Mouse (Mus musculus) stomach, embryonic 14.5 days (tissue): ENCODE data around the gene Rtl5. TPM values are rescaled to one million over a fixed set of nuclear protein-coding genes. Genes with fewer than 3 reads are reported as not detected.
A peak's percentile ranks its signal among the peaks of the same experiment; 100 is the strongest.

ENCODE experiments used
- ATAC-seq: fragments of 200-750 bp; cut with Nextera tagmentation; 2 replicates; pipeline ENCODE4 v1.8.0; 2017; ENCODE audit warnings: low read depth, moderate TSS enrichment; ENCODE audit not compliant: insufficient number of reproducible peaks, insufficient read depth, low FRiP score
- H3K27ac ChIP-seq: fragments of 300-500 bp; sonication (generic); 2 replicates; pipeline ENCODE4 v1.5.1; 2014; ENCODE audit warnings: mild to moderate bottlenecking, low read length, moderate library complexity, mixed read lengths
- H3K27me3 ChIP-seq: fragments of 300-500 bp; sonication (generic); 2 replicates; pipeline ENCODE4 v1.6.1; 2014; ENCODE audit warnings: low read length, control low read depth, mixed read lengths; ENCODE audit not compliant: control insufficient read depth, insufficient read depth
- H3K36me3 ChIP-seq: fragments of 300-500 bp; sonication (generic); 2 replicates; pipeline ENCODE4 v1.6.1; 2014; ENCODE audit warnings: mild to moderate bottlenecking, control low read depth, low read length, moderate library complexity, mixed read lengths; ENCODE audit not compliant: control insufficient read depth, insufficient read depth
- H3K4me1 ChIP-seq: fragments of 300-500 bp; sonication (generic); 2 replicates; pipeline ENCODE4 v1.6.1; 2014; ENCODE audit warnings: low read length, control low read depth, mixed read lengths; ENCODE audit not compliant: control insufficient read depth, insufficient read depth
- H3K4me2 ChIP-seq: fragments of 300-500 bp; sonication (generic); replicated peaks from 2 replicates; pipeline ENCODE4 v1.6.1; 2014; ENCODE audit warnings: low read depth, low read length, control low read depth
- H3K4me3 ChIP-seq: fragments of 300-500 bp; sonication (generic); 2 replicates; pipeline ENCODE4 v1.5.1; 2014; ENCODE audit warnings: low read depth, low read length, control low read depth
- H3K9ac ChIP-seq: fragments of 300-500 bp; sonication (generic); replicated peaks from 2 replicates; pipeline ENCODE4 v1.6.1; 2014; ENCODE audit warnings: low read depth, mild to moderate bottlenecking, control low read depth, low read length, moderate library complexity, mixed read lengths
- H3K9me3 ChIP-seq: fragments of 300-500 bp; sonication (generic); 2 replicates; pipeline ENCODE4 v1.6.1; 2016; ENCODE audit warnings: low read depth, low read length, control low read depth; ENCODE audit not compliant: control insufficient read depth
- WGBS: fragments of 180-500 bp; shearing (Covaris S2); extraction: QIAGEN DNeasy Blood & Tissue Kit; methylation state at CpG from one replicate; pipeline ENCODE4 v1.1.7; 2014; 5-methylcytosine and 5-hydroxymethylcytosine counted together
- polyA plus RNA-seq: library from polyadenylated mRNA; unstranded; fragments of >200 nt; fragmentation: Nextera tagmentation; extraction: Ambion mirVana; gene quantifications from 2 replicates; pipeline ENCODE4 v1.2.1, GENCODE M21; 2014

Gene Rtl5
- polyA plus RNA-seq, 1 experiment from 2014 or later, result 1.6 TPM

DNA sequence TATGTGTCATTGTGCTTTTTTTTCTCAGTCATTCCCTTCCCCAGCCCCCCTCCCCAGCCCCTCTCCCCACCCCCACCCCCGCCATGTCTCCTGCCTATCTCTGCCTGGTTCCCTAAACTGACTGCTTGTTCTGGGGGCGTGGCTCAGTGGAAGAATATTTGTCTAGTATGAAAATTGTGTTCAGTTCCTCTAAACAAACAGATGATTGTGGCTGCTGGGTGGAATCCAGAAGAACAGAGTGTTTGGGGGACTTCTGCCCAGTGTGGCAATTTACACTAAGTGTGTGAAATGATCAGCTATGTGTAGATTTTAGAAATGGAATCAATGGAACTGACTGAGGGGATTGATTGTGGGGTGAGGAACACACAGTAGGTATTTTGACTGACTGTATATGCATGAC, 37.5 kb downstream of the Rtl5 start:
- WGBS, result 80% methylated on average over 2 of the region's 2 CpGs
- no peaks in the 10 kb centered on the region for H3K36me3 ChIP-seq

DNA sequence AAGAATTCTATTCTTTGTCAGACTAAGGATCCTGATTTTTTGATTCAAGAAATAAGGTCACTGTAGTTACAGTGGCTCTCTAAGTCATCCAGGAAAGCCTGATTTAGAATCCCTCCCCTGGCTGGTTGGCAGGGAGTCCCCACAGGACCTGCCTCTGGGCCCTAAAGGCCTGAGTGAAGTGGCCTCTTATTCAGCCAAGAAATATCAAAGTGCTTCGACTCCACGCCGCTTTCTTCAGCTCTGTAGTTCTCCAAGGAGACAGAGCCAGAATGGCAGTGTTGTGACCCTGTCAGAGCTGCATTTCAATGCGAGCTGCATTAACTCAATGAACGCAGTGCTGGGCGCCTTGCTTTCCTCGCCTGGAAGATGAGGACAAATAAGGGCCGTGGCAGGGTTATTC, 38.7 kb downstream of the Rtl5 start:
- H3K4me1 ChIP-seq, result no peaks in the 10 kb centered on the region
- no peak overlapping the region for H3K27ac ChIP-seq
- no peak for ATAC-seq
- H3K9me3 ChIP-seq, result no peaks in the 10 kb centered on the region
- no peak overlapping the region for H3K9ac ChIP-seq
- H3K36me3 ChIP-seq, result no peaks in the 10 kb centered on the region
- 77% methylated on average over 8 of the region's 8 CpGs for WGBS
- H3K4me3 ChIP-seq, result no peak overlapping the region
- H3K4me2 ChIP-seq, result no peak overlapping the region
- H3K27me3 ChIP-seq, result no peaks in the 10 kb centered on the region

More for the DNA sequence above, 37.5 kb downstream of the Rtl5 start:
- no peaks in the 10 kb centered on the region for H3K9me3 ChIP-seq
- no peak overlapping the region for H3K4me2 ChIP-seq
- H3K4me3 ChIP-seq, result no peak overlapping the region
- H3K27me3 ChIP-seq, result no peaks in the 10 kb centered on the region
- H3K27ac ChIP-seq, result no peak overlapping the region
- ATAC-seq, result no peak
- no peaks in the 10 kb centered on the region for H3K4me1 ChIP-seq
- H3K9ac ChIP-seq, result no peak overlapping the region

DNA sequence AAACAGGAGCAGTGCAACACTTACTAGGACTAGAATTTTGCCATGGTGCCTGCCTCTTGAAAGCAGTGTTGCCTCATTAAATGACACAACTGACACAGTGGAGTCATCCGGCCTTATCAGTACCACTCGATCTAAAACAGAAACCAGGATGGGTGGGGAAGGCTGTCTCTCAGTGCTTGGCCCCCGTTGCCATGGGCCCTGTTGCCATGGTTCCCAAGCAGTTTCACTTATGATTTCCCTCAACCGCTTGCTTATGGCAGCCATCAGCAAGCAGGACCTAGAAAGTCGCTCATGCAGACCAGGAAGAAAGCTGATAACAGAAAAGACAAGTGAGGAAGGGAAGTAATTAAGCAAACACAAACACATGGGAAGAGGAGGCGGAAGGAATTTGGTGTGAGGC, 39.3 kb downstream of the Rtl5 start:
- Histone ChIP-seq H3K27ac (no peak overlapping the region), H3K4me2 (no peak overlapping the region), H3K4me1 (no peaks in the 10 kb centered on the region), H3K9ac (no peak overlapping the region), H3K27me3 (no peaks in the 10 kb centered on the region), H3K9me3 (no peaks in the 10 kb centered on the region), H3K4me3 (no peak overlapping the region), H3K36me3 (no peaks in the 10 kb centered on the region)
- ATAC-seq, result no peak
- 51% methylated on average over 6 of the region's 6 CpGs for WGBS

GRCm38 (mm10) chrX:102024976-102025375, 46.1 kb downstream of the Rtl5 start:
- H3K27ac ChIP-seq, result no peak overlapping the region
- 47% methylated on average over 3 of the region's 3 CpGs for WGBS
- H3K4me2 ChIP-seq, result no peak overlapping the region
- no peaks in the 10 kb centered on the region for H3K27me3 ChIP-seq
- H3K9me3 ChIP-seq, result no peaks in the 10 kb centered on the region
- ATAC-seq, result no peak
- no peak overlapping the region for H3K4me3 ChIP-seq
- H3K9ac ChIP-seq, result no peak overlapping the region
- no peaks in the 10 kb centered on the region for H3K4me1 ChIP-seq
- H3K36me3 ChIP-seq, result no peaks in the 10 kb centered on the region

- Histone ChIP-seq H3K4me3 (no peak overlapping the region), H3K27me3 (no peaks in the 10 kb centered on the region), H3K4me1 (no peaks in the 10 kb centered on the region), H3K36me3 (no peaks in the 10 kb centered on the region), H3K9ac (no peak overlapping the region), H3K9me3 (no peaks in the 10 kb centered on the region), H3K4me2 (no peak overlapping the region), H3K27ac (peak overlapping the region; percentile 48; the same call in 1 of the 2 replicates)
- no peak for ATAC-seq
- WGBS, result 77% methylated on average over 7 of the region's 7 CpGs
These were observed 51.4 kb downstream of the Rtl5 start for GRCm38 (mm10) chrX:102019471-102020240.

- H3K27me3 ChIP-seq, result no peaks in the 10 kb centered on the region
These were observed 52.2 kb downstream of the Rtl5 start for GRCm38 (mm10) chrX:102018890-102019289.

GRCm38 (mm10) chrX:102017213-102017923, 53.7 kb downstream of the Rtl5 start:
- H3K27ac ChIP-seq, result no peak overlapping the region
- H3K36me3 ChIP-seq, result no peaks in the 10 kb centered on the region
- H3K4me3 ChIP-seq, result no peak overlapping the region
- H3K4me1 ChIP-seq, result no peaks in the 10 kb centered on the region
- H3K27me3 ChIP-seq, result no peaks in the 10 kb centered on the region
- no peak overlapping the region for H3K4me2 ChIP-seq
- H3K9me3 ChIP-seq, result no peaks in the 10 kb centered on the region
- ATAC-seq, result no peak
- H3K9ac ChIP-seq, result no peak overlapping the region
- WGBS, result 58% methylated on average over 9 of the region's 9 CpGs

More at GRCm38 (mm10) chrX:102018890-102019289, 52.2 kb downstream of the Rtl5 start:
- H3K9me3 ChIP-seq, result no peaks in the 10 kb centered on the region
- no peaks in the 10 kb centered on the region for H3K36me3 ChIP-seq
- no peak overlapping the region; the same call in 1 of the 2 replicates for H3K27ac ChIP-seq
- ATAC-seq, result peak; percentile 67; the same call in 1 of the 2 replicates
- H3K9ac ChIP-seq, result no peak overlapping the region
- H3K4me3 ChIP-seq, result no peak overlapping the region
- no peak overlapping the region for H3K4me2 ChIP-seq
- WGBS, result 42% methylated on average over 3 of the region's 3 CpGs
- H3K4me1 ChIP-seq, result no peaks in the 10 kb centered on the region
